ENCODE assay signal across 11 mouse cellular contexts in the genomic region with DNA sequence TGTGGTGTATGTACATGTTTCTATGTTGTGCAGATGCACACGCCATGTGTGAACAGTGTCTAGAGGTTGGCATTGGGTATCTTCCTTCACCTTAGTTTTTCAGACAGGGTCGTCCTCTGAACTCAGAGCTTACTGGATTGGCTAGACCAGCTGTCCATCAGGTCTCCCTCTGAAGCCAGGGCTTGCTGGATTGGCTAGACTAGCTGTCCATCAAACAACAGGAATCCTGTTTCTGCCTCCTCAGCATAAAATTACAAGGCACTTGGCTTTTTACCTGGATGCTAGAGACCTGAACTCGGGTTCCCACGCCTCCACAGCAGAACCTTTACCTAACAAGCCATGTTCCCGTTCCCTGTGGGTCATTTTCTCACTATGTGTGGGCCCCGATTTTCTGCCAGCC. TPM values are rescaled to one million over a fixed set of nuclear protein-coding genes. Genes with fewer than 3 reads are reported as not detected.
DNase-seq lines count a peak whose midpoint lies in the region; ATAC-seq and TF ChIP-seq lines count a peak whose summit lies in the region.
"Had no signal": no experiment of that assay in that cellular context is flagged by ENCODE, and none has a peak within 500 bp of the region (broad histone marks: within the 10 kb centered on the region; RNA-seq: fewer than 3 reads in every experiment).

No protein-coding gene starts in this region.

- H3K9ac ChIP-seq in neural tube, embryonic 11.5 days (ENCODE audit: low read length): no peak overlapping the region

- no peaks in the 10 kb centered on the region for H3K4me1 ChIP-seq in neural tube, embryonic 11.5 days (ENCODE audit: control insufficient read depth, insufficient read depth, low read length)

- 84% methylated on average over 6 of the region's 6 CpGs for WGBS in neural tube, embryonic 11.5 days

- TF ChIP-seq POLR2A in brain, embryonic 14.5 days (IDR thresholded peaks at IDR 0.05; ENCODE audit: borderline replicate concordance, extremely low read depth, insufficient read depth, insufficient read length, poor library complexity, severe bottlenecking): no peak

- H3K27ac ChIP-seq in neural tube, embryonic 11.5 days (ENCODE audit: low read depth, low read length): no peak overlapping the region
- H3K27ac ChIP-seq: layer of hippocampus, adult 2 months had no signal

- no peak for TF ChIP-seq CTCF in brain, embryonic 14.5 days (IDR thresholded peaks at IDR 0.05; ENCODE audit: borderline replicate concordance, extremely low read depth, insufficient read depth, insufficient read length)

- DNase-seq in heart, adult 11 months: peak; percentile 88
- no peak for DNase-seq in heart, postnatal 25 days (ENCODE audit: low spot score)
- DNase-seq in neural tube, embryonic 11.5 days (ENCODE audit: low spot score): peak; percentile 10
- no peak for DNase-seq in neural tube, embryonic 10.5 days (ENCODE audit: extremely low spot score, low spot score)
- peak; percentile 63 for DNase-seq in ES-CJ7 (ENCODE audit: low read depth, low spot score)
- peak; percentile 43 for DNase-seq in brain, embryonic 14.5 days (ENCODE audit: low read depth)
- DNase-seq in kidney, postnatal 36 days: no peak
- DNase-seq in adrenal gland, adult 8-10 months: no peak

- H3K27me3 ChIP-seq in neural tube, embryonic 11.5 days (ENCODE audit: control insufficient read depth, insufficient read depth, low read length): no peaks in the 10 kb centered on the region

- intact Hi-C loops in heart, postnatal 25 days (cut with DNase I): no loop called here

- no peaks in the 10 kb centered on the region for H3K9me3 ChIP-seq in neural tube, embryonic 11.5 days (ENCODE audit: control insufficient read depth, low read length)

- H3K4me3 ChIP-seq in neural tube, embryonic 11.5 days (ENCODE audit: low read depth, low read length): no peak overlapping the region
- H3K4me3 ChIP-seq: layer of hippocampus, adult 2 months had no signal

- no peak for ATAC-seq in neural tube, embryonic 11.5 days (ENCODE audit: insufficient read depth, low FRiP score, low TSS enrichment)
- ATAC-seq: intestine, postnatal 0 days had no signal

- H3K4me2 ChIP-seq in neural tube, embryonic 11.5 days (ENCODE audit: low read depth): no peak overlapping the region

- no peaks in the 10 kb centered on the region for H3K36me3 ChIP-seq in neural tube, embryonic 11.5 days (ENCODE audit: control insufficient read depth, insufficient read depth, low read length)

RNA-seq across cellular contexts. Expression of a gene that starts 8.6 kb away (rescaled TPM):
- total RNA-seq in heart, postnatal 25 days (2021): 1 to 10 TPM; 5.6 to 6.9 TPM
- polyA plus RNA-seq in neural tube, embryonic 11.5 days (2014; fragmentation: Nextera tagmentation; extraction: Ambion mirVana): 3.8 and 4.9 TPM in 2 replicates
- 6.5 and 6.8 TPM in 2 replicates for polyA plus RNA-seq in brain, embryonic 14.5 days (2012; rRNA removed)
- total RNA-seq in adrenal gland, adult 8-10 months (2022): 10 to 100 TPM in 3 of 4 experiments, 1 to 10 TPM in 1; 9.1 to 21.7 (median 15.5) TPM

RNA-seq across cellular contexts. Expression of a gene that starts 33.4 kb away (rescaled TPM):
- total RNA-seq in heart, postnatal 25 days (2021): 10 to 100 TPM; 15.3 to 16.5 TPM
- 0.26 and 0.61 TPM in 2 replicates for polyA plus RNA-seq in neural tube, embryonic 11.5 days (2014; fragmentation: Nextera tagmentation; extraction: Ambion mirVana)
- polyA plus RNA-seq in brain, embryonic 14.5 days (2012; rRNA removed): 1.1 and 1.6 TPM in 2 replicates
- 10 to 100 TPM in 3 of 4 experiments, 1 to 10 TPM in 1; 7.6 to 17.7 (median 14.5) TPM for total RNA-seq in adrenal gland, adult 8-10 months (2022)
- total RNA-seq: megakaryocyte progenitor cell, adult 5-6 weeks had no signal

RNA-seq across cellular contexts. Expression of a gene that starts 39.7 kb away (rescaled TPM):
- 1 to 10 TPM; 1.5 to 1.9 TPM for total RNA-seq in heart, postnatal 25 days (2021)
- polyA plus RNA-seq in neural tube, embryonic 11.5 days (2014; fragmentation: Nextera tagmentation; extraction: Ambion mirVana): 13.6 and 14.0 TPM in 2 replicates
- 13.6 and 14.7 TPM in 2 replicates for polyA plus RNA-seq in brain, embryonic 14.5 days (2012; rRNA removed)
- 10 to 100 TPM; 10.6 to 16.1 (median 14.0) TPM for total RNA-seq in adrenal gland, adult 8-10 months (2022)

RNA-seq across cellular contexts. Expression of a gene that starts 48.8 kb away (rescaled TPM):
- total RNA-seq in heart, postnatal 25 days (2021): 1 to 10 TPM; 7.7 to 9.8 TPM
- polyA plus RNA-seq in neural tube, embryonic 11.5 days (2014; fragmentation: Nextera tagmentation; extraction: Ambion mirVana): 10.2 and 10.7 TPM in 2 replicates
- 48.8 and 82.9 TPM in 2 replicates for polyA plus RNA-seq in brain, embryonic 14.5 days (2012; rRNA removed)
- 10 to 100 TPM; 43.6 to 74.0 (median 59.1) TPM for total RNA-seq in adrenal gland, adult 8-10 months (2022)

Comparison
In these comparisons a context has a peak if more than half of its experiments do, and no peak if none do; other contexts are left out.
1. DNase-seq: peak in heart, adult 11 months (single experiment), neural tube, embryonic 11.5 days (single experiment), ES-CJ7 (single experiment) and brain, embryonic 14.5 days (single experiment); none in heart, postnatal 25 days (single experiment), neural tube, embryonic 10.5 days (single experiment), kidney, postnatal 36 days (0 of 2) and adrenal gland, adult 8-10 months (single experiment).